Mouse (Mus musculus) hindbrain, embryonic 11.5 days (tissue): ENCODE measurements around the gene Apbb2. TPM values are rescaled to one million over a fixed set of nuclear protein-coding genes. Genes with fewer than 3 reads are reported as not detected.

Experiments
- ATAC-seq: fragments of 200-750 bp; cut with Nextera tagmentation; 2 replicates; pipeline ENCODE4 v1.8.0; 2017; ENCODE audit warnings: mild to moderate bottlenecking, moderate TSS enrichment, moderate library complexity; ENCODE audit not compliant: low FRiP score
- DNase-seq: peaks from one replicate; pipeline ENCODE4 v3.0.0-alpha.2; 2015; ENCODE audit warnings: low spot score
- H3K27ac ChIP-seq: fragments of 300-500 bp; sonication (generic); 2 replicates; pipeline ENCODE4 v1.5.1; 2014; ENCODE audit warnings: mild to moderate bottlenecking, low read depth, low read length
- H3K27me3 ChIP-seq: fragments of 300-500 bp; sonication (generic); 2 replicates; pipeline ENCODE4 v1.6.1; 2014; ENCODE audit warnings: mild to moderate bottlenecking, low read length, moderate library complexity, mixed read lengths; ENCODE audit not compliant: control insufficient read depth, insufficient read depth
- H3K36me3 ChIP-seq: fragments of 300-500 bp; sonication (generic); 2 replicates; pipeline ENCODE4 v1.6.1; 2014; ENCODE audit warnings: mild to moderate bottlenecking, low read length, moderate library complexity, mixed read lengths; ENCODE audit not compliant: control insufficient read depth, insufficient read depth
- H3K4me1 ChIP-seq: fragments of 300-500 bp; sonication (generic); replicated peaks from 2 replicates; pipeline ENCODE4 v1.6.1; 2014; ENCODE audit warnings: low read length, mixed read lengths; ENCODE audit not compliant: control insufficient read depth, insufficient read depth
- H3K4me2 ChIP-seq: fragments of 300-500 bp; sonication (generic); replicated peaks from 2 replicates; pipeline ENCODE4 v1.6.1; 2014; ENCODE audit warnings: mild to moderate bottlenecking, low read depth, low read length
- H3K4me3 ChIP-seq: fragments of 300-500 bp; sonication (generic); 2 replicates; pipeline ENCODE4 v1.5.1; 2014; ENCODE audit warnings: low read depth, low read length
- H3K9ac ChIP-seq: fragments of 300-500 bp; sonication (generic); 2 replicates; pipeline ENCODE4 v1.6.1; 2014; ENCODE audit warnings: low read depth, low read length
- H3K9me3 ChIP-seq: fragments of 300-500 bp; sonication (generic); 2 replicates; pipeline ENCODE4 v1.6.1; 2016; ENCODE audit warnings: low read length; ENCODE audit not compliant: control insufficient read depth
- WGBS: fragments of 180-500 bp; shearing (Covaris S2); extraction: QIAGEN DNeasy Blood & Tissue Kit; methylation state at CpG from one replicate; pipeline ENCODE4 v1.1.7; 2014; 5-methylcytosine and 5-hydroxymethylcytosine counted together
- polyA plus RNA-seq: library from polyadenylated mRNA; unstranded; fragments of >200 nt; fragmentation: Nextera tagmentation; extraction: Ambion mirVana; gene quantifications from 2 replicates; pipeline ENCODE4 v1.2.1, GENCODE M21; 2014

The Apbb2 gene
- polyA plus RNA-seq, 1 experiment from 2014 or later: 43.0 TPM

- H3K27ac ChIP-seq: no peak overlapping the region
- no peaks in the 10 kb centered on the region for H3K27me3 ChIP-seq
- H3K4me3 ChIP-seq: no peak overlapping the region
- 65% methylated on average over 14 of the region's 14 CpGs for WGBS
- no peak overlapping the region for H3K4me2 ChIP-seq
- no peaks in the 10 kb centered on the region for H3K36me3 ChIP-seq
- DNase-seq (no peak), ATAC-seq (peak; percentile 72)
- no peaks in the 10 kb centered on the region for H3K9me3 ChIP-seq
- peaks cover 3% of the 10 kb centered on the region; the same call in 1 of the 2 replicates for H3K4me1 ChIP-seq
- no peak overlapping the region for H3K9ac ChIP-seq
Measured at GRCm38 (mm10) chr5:66491907-66492562, 126.5 kb downstream of the Apbb2 start.

- no peak for DNase-seq
- WGBS: 69% methylated on average over 7 of the region's 7 CpGs
- Histone ChIP-seq H3K27me3 (no peaks in the 10 kb centered on the region), H3K27ac (no peak overlapping the region), H3K4me1 (no peaks in the 10 kb centered on the region), H3K9ac (no peak overlapping the region), H3K9me3 (no peaks in the 10 kb centered on the region), H3K4me2 (no peak overlapping the region), H3K4me3 (no peak overlapping the region), H3K36me3 (no peaks in the 10 kb centered on the region)
- no peak for ATAC-seq
Measured at GRCm38 (mm10) chr5:66486028-66486427, 132.6 kb downstream of the Apbb2 start.

- H3K9me3 ChIP-seq: no peaks in the 10 kb centered on the region
- H3K9ac ChIP-seq: no peak overlapping the region
- ATAC-seq (no peak), DNase-seq (no peak)
- 88% methylated on average over 10 of the region's 10 CpGs for WGBS
- H3K27ac ChIP-seq: no peak overlapping the region
- H3K4me2 ChIP-seq: no peak overlapping the region
- H3K36me3 ChIP-seq: no peaks in the 10 kb centered on the region
- H3K4me1 ChIP-seq: no peaks in the 10 kb centered on the region
- H3K4me3 ChIP-seq: no peak overlapping the region
- no peaks in the 10 kb centered on the region for H3K27me3 ChIP-seq
Measured at GRCm38 (mm10) chr5:66476266-66476665, 142.3 kb downstream of the Apbb2 start.

- H3K4me3 ChIP-seq: no peak overlapping the region
- DNase-seq: no peak
Measured at GRCm38 (mm10) chr5:66475824-66476223, 142.8 kb downstream of the Apbb2 start.

GRCm38 (mm10) chr5:66474153-66474552 lies 144.4 kb downstream of the Apbb2 start:
- WGBS: 73% methylated on average over 11 of the region's 11 CpGs
- Histone ChIP-seq H3K4me2 (no peak overlapping the region), H3K27ac (no peak overlapping the region), H3K4me3 (no peak overlapping the region), H3K9me3 (no peaks in the 10 kb centered on the region), H3K36me3 (no peaks in the 10 kb centered on the region), H3K4me1 (no peaks in the 10 kb centered on the region), H3K9ac (no peak overlapping the region), H3K27me3 (no peaks in the 10 kb centered on the region)
- DNase-seq (no peak), ATAC-seq (peak; percentile 57)

More at GRCm38 (mm10) chr5:66475824-66476223, 142.8 kb downstream of the Apbb2 start:
- 88% methylated on average over 6 of the region's 6 CpGs for WGBS
- Histone ChIP-seq H3K9ac (no peak overlapping the region), H3K27me3 (no peaks in the 10 kb centered on the region), H3K4me2 (no peak overlapping the region), H3K9me3 (no peaks in the 10 kb centered on the region), H3K36me3 (no peaks in the 10 kb centered on the region), H3K4me1 (no peaks in the 10 kb centered on the region), H3K27ac (no peak overlapping the region)
- ATAC-seq: no peak

GRCm38 (mm10) chr5:66473599-66473998 lies 145.0 kb downstream of the Apbb2 start:
- Histone ChIP-seq H3K36me3 (no peaks in the 10 kb centered on the region), H3K27me3 (no peaks in the 10 kb centered on the region), H3K27ac (no peak overlapping the region), H3K4me2 (no peak overlapping the region), H3K9me3 (no peaks in the 10 kb centered on the region), H3K4me3 (no peak overlapping the region), H3K4me1 (no peaks in the 10 kb centered on the region), H3K9ac (no peak overlapping the region)
- WGBS: 38% methylated on average over 12 of the region's 12 CpGs
- ATAC-seq (peak; percentile 64), DNase-seq (peak; percentile 41)

- H3K27me3 ChIP-seq: no peaks in the 10 kb centered on the region
- H3K36me3 ChIP-seq: no peaks in the 10 kb centered on the region
- no peak overlapping the region for H3K4me3 ChIP-seq
- ATAC-seq: no peak
- no peaks in the 10 kb centered on the region; the same call in 1 of the 2 replicates for H3K4me1 ChIP-seq
- WGBS: 86% methylated on average over 5 of the region's 5 CpGs
- no peak for DNase-seq
- H3K4me2 ChIP-seq: no peak overlapping the region
- H3K9me3 ChIP-seq: no peaks in the 10 kb centered on the region
- no peak overlapping the region for H3K9ac ChIP-seq
- no peak overlapping the region for H3K27ac ChIP-seq
Measured at GRCm38 (mm10) chr5:66470837-66471236, 147.7 kb downstream of the Apbb2 start.

- no peak overlapping the region for H3K9ac ChIP-seq
- no peak overlapping the region for H3K4me3 ChIP-seq
- no peak overlapping the region for H3K4me2 ChIP-seq
- ATAC-seq: no peak
- no peaks in the 10 kb centered on the region for H3K36me3 ChIP-seq
- H3K4me1 ChIP-seq: no peaks in the 10 kb centered on the region; the same call in 1 of the 2 replicates
- H3K27me3 ChIP-seq: no peaks in the 10 kb centered on the region
- H3K27ac ChIP-seq: no peak overlapping the region
- H3K9me3 ChIP-seq: no peaks in the 10 kb centered on the region
- WGBS: 87% methylated on average over 11 of the region's 11 CpGs
- no peak for DNase-seq
Measured at GRCm38 (mm10) chr5:66469685-66470084, 148.9 kb downstream of the Apbb2 start.

GRCm38 (mm10) chr5:66468331-66469001 lies 150.1 kb downstream of the Apbb2 start:
- no peak for DNase-seq
- WGBS: 86% methylated on average over 4 of the region's 4 CpGs
- Histone ChIP-seq H3K27me3 (no peaks in the 10 kb centered on the region), H3K4me3 (no peak overlapping the region), H3K4me1 (no peaks in the 10 kb centered on the region; the same call in 1 of the 2 replicates), H3K9ac (no peak overlapping the region), H3K27ac (no peak overlapping the region), H3K9me3 (no peaks in the 10 kb centered on the region), H3K36me3 (no peaks in the 10 kb centered on the region), H3K4me2 (no peak overlapping the region)
- no peak for ATAC-seq
